Mouse (Mus musculus) frontal cortex, postnatal 10 days (tissue): ENCODE measurements around the gene Zbtb16.

Source experiments
- DNase-seq, 2 experiments: peaks; one replicate each; pipeline ENCODE4 v3.0.0; 2022; ENCODE audit warnings: low spot score in 2 of 2, mixed read lengths in 1 of 2

The Zbtb16 gene

DNA sequence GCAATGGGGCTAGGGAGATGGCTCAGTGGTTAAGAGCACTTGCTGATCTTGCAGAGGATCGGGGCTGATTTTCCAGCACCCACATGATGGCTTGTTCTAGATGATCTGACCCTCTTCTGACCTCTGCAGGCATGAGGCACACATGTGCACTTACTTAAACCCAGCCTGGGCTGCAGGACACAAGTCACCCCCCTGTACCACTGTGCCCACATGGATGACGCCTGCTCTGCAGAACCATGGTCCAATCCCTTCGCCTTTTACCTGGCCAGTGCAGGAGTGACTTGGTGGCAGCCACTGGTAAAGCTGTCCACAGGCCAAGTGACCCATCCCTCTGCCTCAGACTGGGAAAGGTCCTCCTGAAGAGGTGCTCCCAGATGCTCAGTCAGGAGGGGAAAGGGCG is 67.1 kb downstream of the Zbtb16 start:
- DNase-seq, result no peak

DNA sequence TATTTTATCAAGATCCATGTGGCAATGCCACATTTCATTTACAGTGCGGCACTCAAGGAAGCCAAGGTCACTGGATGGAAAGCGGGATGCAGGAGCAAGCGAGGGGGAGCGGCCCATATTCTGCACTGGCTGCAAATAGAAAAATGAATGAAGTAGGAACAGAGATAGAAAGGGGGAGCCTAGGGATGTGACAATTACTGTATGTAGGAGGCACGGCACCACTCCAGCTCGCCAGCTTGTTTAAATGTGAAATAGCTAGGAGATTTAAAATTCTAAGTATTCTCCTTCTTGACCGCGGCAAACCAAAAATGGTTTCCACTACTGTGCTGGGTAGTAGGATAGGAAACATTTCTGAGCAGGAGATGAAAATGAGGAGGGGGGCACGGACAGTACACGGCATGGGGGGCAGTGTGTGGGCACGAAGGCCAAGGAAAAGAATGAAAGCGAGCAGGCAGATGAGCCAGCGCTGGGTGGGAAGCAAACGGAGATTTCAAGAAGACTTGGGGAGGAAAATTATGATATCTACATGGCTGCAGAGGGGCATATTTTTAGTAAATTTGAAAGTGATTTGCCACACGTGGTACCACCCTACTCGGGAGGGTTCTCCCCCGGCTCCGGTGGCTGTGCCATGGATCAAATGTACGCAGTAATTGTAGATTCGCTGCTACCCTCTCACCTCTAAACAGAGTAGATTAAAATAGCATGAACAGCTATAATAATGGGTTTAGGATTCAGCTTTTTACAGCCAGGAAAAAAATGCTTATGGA is 68.2 kb downstream of the Zbtb16 start:
- DNase-seq, result no peak

DNA sequence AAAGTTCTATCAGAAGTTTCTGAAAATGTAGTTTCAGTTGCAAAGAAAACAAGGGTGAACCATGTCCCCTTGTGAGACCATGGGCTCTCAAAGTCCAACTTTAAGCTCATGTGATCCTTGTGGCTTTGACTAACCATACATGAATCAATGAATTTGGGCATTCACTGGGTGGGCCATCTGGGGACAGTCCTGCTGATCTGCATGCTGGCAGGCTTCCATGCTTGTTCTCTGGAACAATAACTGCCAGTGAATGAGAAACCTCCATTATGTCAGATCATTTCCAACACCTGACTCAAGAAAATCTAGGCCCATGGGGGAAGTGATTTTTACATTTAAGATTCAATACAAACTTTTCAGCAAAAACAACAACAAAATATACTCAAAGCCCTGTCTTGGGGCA is 70.1 kb downstream of the Zbtb16 start:
- no peak for DNase-seq

DNA sequence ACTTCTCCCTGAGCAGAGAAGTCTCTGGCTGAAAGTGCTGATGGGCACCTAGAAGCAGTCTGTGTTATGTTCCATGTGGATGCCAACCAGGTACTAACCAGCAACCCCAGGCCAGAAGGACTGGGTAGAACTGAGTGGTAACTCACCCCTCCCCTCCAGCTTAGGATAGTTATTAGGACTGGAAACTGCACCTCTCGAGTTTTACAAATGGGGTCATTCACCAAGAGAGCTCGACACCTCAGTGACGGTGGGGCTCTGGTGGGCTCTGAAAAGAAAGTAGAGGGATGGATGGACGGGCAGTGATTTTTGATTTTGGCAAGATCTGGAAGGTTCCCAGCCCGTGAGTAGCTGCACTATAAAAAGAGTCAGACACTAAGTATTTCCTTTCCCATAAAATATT is 71.7 kb downstream of the Zbtb16 start:
- no peak for DNase-seq

DNA sequence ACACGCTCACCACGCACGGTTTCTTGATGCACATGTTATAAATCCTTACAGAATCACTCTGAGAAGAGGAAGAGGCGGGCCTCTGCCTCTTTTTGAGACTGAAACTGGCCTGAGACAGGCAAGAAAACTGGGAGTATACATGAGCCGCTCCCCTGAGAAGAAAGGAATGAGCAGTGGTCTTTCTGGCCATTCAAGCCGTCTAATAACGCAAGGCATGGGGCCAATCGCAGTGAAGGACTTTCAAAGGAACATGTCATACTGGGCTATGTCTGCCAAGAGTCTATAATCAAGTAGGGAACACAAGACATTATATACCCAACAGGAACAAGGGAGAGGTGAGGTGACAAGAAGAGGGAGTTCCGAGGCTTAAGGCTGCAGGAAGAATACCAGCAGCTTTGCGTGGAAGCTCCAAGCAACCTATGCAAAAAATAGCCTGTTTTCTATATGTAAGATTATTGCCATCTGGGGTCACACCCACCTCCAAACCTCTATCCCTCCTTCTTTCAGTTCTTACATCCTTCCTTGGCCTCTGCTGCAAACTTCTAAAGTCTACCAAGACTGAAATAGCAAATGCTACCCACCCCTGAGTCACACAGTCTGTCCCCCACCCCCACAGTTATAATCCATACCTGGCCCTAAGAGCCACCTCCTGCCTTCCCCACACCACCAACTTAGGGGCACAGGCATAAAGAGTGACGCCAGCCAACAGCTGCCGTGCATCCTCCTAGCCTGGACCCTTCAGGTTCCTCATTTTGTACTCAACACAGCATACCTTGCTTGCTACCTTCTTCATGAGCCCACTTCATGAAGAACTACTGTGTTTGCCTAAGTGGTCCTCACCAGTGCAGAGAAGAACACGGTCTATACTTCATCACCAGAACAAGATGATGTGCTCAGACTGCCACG is 74.0 kb downstream of the Zbtb16 start:
- DNase-seq, result no peak

DNA sequence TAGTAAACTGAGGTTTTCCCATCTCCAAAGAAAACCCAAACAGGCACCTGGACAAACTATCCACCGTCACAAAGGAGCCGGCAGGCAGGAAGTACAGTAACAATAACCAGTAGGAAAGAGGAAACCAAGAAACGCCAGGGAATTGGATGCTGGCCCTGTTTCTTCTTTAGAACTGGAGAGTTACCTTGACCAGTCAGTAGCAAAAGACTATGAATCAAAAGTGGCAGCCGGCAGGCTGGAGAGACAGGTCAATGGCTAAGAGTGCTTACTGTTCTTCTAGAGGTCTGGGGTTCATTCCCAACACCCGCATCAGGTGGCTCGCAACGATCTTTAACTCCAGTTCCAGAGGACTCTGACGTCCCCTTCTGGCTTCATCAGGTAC is 74.9 kb downstream of the Zbtb16 start:
- DNase-seq, result no peak

DNA sequence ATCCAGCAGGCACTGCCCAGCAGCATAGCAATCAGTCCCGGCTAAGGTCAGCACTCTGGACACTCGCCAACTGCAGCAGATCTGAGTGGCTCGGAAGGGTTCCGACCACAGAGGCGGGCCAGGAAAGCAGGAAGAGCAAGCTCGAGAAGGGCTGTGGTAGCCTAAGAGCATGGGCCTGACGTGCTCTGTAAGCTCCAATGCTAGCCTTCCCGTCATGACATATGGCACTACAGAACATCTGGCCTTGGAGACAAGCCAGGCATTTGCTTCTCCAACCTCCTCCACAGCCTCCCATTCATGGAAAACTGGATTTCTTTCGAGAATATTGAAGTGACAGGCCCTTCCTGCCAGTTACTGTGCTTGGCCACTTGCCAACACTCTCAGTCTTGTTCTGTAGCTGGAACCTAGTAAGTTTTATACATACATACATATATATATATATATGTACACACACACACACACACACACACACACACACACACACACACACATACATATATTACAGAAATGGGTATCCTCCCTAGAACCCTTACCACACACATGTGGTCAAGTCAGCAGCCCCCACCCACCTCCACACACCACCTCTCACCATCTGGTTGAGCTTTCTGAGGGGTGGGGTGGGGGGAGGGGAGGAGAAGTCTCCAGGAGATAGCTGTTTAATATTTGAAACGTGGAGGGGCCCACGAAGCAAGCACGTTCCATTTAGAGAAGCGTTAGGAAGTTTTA is 75.4 kb downstream of the Zbtb16 start:
- DNase-seq, result peak; percentile 48 to 56

DNA sequence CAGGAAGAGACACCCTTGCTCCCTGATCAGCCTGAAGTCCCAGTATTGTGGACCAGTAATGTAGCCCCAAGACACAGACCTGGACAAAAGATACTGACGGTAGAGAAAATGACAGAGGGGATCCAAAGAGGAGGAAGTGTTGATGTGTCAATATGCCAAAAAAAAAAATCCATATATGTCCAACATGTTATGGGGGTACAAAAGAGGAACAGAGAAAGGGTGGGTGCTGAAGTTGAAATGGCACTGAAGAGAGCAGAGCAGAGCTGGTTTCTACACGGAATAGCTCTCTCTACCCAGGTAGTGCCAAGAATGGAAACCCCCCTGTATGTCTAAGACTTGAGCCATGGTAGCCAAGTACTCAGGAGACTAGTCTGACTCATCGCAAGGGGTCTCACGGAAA is 76.9 kb downstream of the Zbtb16 start:
- DNase-seq, result no peak

DNA sequence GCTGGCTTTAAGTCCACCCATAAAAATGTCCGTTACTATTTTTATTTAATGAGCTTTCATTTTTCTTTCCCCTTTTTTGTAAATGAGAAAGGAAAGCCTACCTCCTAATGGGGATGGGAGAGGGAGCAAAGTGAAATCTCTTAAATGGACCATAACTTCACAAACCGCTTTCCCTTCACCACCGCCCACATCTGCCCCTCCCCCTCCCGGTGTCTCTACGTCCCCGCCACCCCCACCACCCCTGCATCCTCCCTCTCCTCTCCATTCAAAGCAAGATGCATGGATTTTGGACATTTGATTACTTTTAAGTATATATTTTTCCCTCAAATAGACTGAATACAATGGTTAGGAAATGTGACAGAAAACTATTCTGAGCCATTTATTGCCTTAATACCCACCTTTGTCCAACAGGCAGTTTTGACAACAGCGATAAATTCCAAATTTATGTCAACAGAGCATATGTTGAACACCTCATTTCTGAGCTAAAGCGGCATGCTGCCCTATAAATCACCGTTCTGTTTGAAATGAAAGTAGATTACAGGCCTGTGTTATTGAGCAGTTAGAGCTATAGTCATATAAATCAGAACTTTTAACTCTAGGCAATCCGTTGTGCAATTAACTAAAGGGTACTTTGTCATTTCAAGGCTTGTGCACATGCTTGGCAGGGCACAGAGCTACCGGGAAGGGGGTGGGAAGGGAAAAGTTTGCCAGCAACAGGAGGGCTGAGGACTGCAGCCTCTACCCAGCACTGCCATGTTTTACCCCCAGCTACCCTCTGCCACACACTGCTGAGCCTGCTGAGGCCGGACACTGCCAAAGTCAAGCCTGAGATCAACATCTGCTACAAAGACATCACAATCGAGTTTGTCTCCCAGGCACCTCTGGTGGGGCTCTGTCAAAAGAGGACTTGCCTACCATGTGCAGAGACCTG is 78.1 kb downstream of the Zbtb16 start:
- DNase-seq, result no peak

DNA sequence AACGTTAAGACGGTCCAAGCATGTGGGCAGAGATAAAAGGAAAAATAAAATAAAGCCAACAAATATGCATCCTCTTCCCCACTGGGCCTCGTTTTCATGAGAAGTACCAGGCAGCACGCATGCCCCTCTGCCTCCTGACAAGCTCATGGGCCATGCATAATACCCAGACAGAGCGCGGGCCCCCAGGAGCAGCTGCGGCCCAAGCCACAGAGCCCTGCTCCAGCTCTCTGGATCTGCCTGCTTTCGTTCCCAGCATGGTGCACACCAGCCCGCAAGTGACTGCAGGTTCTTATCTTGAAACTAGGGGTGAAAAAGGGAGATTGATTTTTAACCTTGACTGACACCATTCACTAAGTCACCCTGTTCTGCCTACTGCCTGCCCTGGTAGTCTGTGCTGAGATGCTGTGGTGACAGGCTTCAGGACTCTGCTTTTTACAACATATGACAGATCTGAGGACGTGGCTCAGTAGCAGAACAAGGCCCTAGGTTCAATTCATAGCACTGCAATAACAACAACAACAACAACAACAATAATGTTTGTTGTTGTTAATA is 79.7 kb downstream of the Zbtb16 start:
- DNase-seq, result no peak

DNA sequence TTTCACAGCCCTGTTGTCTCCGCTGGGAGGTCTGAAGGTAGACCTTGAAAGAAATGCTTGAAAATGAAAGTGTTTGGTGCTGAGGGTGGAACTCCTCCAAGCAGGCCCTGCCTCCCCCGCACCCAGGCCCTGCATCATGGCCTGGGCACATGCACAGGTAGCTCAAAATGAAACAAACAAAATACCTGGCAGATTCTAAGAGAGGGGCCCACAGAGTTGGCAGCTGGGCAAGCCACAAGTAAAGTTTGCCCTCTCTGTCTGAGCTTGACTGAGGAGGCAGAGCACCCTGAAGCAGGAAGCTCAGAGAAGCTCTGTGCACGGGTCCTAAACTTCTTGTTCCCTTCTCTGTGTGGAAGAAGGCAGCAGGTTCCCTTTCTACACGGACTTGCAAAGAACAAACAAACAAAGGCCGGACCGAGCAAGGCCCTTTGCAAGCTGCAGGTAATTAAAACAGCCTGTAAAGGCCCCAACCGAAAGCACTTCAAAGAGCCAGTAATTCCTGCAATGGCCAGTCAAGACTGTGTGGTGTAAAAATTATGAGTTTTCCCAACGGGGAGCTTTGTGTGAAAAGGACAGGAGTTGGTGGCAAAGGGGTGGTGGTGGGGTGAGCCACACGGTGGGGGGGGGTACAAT is 80.5 kb downstream of the Zbtb16 start:
- no peak for DNase-seq

DNA sequence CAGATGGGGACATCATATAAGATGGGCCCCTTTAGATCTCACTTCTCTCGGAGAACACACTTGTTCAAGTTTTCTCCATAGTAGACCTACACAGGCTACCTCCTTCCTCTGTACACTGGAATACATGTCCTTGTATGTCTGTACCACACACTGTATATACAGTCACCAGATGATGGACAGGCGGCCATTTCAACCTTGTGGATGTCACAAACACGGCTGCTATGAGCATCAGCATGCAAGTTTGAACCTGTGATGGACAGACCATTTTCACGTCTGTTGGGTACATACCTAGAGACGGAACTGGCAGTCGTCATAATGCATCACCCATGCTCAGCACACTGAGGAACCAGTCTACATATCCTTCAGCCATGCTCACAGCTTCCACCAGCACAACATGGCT is 81.6 kb downstream of the Zbtb16 start:
- no peak for DNase-seq

DNA sequence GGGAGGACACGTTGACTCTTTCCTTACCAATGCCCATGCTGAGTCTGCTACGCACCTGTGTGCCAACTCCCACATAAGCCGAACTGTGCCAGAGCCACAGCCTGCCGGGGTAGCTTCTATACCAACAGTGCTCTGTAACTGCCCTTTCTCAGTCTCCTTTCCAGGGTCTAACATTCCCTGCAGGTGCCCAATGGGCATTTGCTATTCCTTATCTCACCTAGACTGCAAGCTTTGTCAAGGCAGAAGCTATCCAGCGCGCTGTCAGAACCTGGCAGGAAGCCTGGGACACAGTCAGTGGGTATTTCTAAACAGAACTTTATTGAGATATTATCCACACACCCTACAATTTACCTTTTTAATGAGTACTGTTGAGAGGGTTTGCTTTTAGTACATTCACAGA is 82.1 kb downstream of the Zbtb16 start:
- DNase-seq, result no peak

DNA sequence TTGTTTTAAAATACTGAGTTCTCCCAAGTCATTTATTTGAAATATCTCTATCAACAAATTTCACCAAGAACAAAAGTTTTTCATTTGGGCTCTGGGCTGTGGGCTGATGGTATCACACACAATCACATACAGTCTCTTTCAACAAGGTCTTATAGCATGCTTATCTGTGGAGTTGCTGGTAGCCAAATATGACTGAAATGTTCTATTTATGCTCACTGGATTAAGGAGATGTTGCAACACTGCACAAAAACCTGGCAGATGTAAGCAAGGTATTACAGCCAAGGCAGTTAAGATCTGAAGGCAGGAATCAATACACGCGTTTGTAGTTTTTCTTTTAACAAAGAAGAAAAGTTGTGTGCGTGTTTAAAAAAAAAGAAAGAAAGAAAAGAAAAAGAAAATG is 84.1 kb downstream of the Zbtb16 start:
- no peak for DNase-seq

DNA sequence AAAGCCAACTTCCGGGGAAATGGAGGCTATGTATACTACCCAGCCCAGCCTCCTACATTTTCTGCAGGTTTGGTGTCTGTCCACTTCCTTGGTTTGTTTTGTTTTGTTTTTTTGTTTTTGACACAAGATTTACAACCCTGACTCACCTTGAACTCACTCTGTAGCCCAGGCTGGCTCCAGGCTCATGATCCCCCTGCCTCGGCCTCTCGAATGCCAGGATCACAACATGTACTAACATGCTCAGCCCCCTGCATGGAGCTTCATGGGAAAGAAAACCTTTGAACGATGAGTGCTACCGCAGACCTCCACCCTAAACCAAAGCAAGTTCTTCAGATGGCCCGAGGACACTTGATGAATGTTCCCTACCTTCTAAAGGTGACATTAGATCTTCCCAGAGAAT is 86.4 kb downstream of the Zbtb16 start:
- DNase-seq, result no peak

DNA sequence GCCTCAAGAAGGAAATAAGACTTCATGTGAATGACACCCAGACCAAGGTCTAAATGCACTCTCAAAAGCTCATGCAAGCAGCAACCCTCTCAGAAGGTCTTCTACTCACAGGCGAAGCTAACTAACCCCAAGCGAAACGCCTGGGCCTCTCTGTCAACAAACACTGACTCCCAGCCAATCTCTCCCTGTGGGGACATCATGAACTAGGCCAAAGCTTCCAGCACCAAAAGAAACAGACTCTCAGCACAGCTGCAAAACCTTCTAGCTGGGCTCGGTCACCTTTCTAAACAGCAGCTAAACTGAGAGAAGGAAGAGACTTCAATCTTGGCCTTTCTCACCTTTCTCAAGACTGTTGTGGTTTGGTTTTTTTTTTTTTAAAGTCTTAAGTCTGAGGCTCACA is 86.9 kb downstream of the Zbtb16 start:
- DNase-seq, result no peak

DNA sequence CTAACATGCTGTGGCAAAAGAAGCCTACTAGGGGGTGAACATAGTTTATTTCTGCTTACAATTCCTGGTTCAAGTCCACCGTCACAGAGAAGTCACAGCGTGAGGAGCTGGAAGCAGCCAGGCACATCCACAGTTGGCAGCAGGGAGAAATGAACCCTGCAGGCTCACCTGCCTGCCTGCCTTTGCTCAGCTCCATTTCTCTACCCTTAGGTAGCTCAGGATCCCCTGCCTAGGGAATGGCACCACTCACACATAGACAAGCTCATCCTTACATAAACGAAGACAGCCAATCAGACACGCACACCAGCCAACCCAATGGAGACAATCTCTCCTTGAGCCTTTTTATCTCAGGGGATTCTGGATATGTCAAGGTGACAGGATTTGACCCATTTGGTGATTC is 87.3 kb downstream of the Zbtb16 start:
- no peak for DNase-seq

DNA sequence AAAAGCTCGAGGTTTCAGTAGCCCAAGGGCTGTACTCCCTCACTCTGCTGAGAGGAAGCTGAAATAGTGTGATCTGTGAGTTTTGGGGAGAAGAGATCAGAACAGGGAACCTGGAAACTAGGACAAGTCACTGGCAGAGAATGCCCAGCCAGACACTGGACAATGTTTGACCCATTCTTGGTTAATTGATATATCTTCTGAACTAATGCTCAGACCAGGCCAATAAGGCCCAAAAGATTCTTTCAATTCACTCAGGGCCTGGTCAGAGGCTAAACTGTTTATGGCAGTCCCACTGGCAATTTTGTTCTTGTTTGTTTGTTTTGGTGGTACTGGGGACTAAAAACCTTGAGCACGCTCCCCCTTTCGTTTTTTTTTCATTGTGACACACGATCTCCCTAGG is 87.8 kb downstream of the Zbtb16 start:
- no peak for DNase-seq

DNA sequence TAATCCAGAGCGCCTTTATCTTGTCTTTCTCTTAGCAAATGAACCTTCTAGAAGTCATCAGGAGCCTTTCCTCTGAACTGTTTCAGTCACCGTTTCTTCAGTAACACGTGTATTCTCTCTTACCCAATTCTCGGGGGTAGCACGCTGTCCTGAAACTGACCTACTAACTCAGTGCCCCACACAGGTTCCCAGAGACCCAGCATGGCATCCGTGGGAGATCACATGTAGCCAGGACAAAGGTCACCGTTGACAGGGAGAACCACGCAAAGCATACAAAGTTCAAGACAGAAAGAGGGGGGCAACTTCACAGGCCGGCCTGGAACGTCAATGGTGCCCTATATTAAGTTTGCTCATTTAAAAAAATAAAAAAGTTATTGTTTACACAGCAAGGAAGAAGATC is 89.5 kb downstream of the Zbtb16 start:
- no peak for DNase-seq

DNA sequence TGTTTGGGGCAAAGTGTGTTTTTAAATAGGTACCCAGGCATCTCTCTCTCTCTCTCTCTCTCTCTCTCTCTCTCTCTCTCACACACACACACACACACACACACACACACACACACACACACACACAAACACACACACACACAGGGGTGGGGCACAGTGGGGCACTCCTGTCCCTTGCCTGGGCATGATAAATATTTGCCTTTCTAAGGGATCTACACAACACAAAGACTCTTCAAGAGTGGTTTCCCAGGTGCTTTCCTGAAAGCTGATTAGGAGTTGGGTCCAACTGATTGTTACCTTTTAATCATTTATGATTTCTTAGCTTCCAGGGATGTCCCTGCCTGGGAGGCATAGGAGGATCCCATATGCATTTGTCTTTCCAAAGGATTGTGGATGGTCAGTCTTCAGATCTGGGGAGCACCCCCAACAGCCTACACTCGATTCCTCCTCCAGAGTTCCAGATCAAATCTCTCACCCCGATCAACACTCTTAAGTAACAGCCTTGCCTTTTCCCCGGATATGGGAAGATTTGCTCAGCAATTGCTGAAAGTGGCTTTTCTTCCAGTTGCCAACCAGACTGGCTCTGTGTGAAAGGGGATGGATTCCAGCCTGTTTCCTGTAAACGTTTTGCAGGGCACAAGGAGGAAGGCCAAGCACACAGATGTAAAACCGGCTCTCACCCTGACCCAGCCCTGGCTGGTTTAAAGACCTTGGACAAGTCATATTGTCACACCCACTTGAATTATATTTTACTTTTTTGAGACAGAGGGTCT is 90.5 kb downstream of the Zbtb16 start:
- no peak for DNase-seq
